Mouse (Mus musculus): Measurements from ENCODE around the gene Tmem120a. TPM values are rescaled to one million over a fixed set of nuclear protein-coding genes. Genes with fewer than 3 reads are reported as not detected.

Gene Tmem120a
- polyA plus RNA-seq (2016; fragmentation: Nextera tagmentation; extraction: Ambion mirVana) = 36.2 and 45.5 TPM in 2 replicates

DNA sequence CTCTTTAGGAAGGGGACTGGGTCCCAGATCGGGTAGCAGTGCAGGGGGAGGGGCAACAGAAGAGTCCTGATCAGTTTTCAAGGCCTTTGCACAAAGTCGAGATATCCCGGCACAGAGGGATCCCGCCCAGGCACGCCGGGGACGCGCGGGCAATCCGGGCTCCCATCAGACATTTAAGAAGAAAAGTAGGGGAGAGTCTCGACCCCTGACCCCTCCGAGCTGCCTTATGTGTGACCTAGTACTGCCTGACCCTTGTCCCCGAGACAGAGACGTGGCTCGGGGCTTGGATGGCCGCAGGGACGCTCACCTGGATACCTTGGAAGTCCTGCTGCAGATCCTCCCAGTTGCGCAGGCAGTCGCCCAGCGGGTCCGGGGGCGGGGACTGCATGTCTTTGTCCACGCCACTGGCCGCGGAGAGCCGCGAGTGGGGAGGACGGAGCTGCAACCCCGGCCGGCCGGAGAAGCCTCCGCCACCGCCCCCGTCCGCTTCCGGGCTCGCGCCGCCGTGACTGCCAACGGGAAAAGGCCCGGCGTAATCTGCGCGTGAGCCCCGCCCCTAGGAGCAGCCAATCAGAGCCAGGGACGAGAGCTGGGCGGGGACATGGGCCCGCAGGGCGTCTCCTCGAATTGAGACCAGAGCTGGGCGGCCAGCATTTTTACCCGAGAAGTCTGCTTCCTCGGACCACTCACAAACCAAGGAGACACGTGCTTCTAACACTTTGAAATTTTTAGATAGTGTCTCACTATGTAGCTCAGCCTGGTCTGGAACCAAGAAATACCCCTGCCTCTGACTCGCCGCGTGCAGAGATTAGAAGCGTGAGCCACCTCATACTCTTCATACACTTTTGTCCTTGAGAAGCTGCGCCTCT, at the start of gene Tmem120a:
Tmem120a (minus strand) TSS at position 708 of the 869 bp plus-strand sequence.
- Histone ChIP-seq H3K9me3 (no peaks in the 10 kb centered on the region), H3K4me3 (peak within 1 kb of the TSS; percentile 79), H3K4me1 (peaks cover 21% of the 10 kb centered on the region), H3K27ac (peak within 1 kb of the TSS; percentile 86), H3K27me3 (ENCODE audit: insufficient read depth, poor library complexity, severe bottlenecking) (peaks cover 7% of the 10 kb centered on the region; the same call in 1 of the 2 replicates), H3K36me3 (peaks cover 24% of the 10 kb centered on the region)
- WGBS = under 1% methylated on average over 60 of the region's 60 CpGs
- DNase-seq (ENCODE audit: low spot score) = peak; percentile 98

DNA sequence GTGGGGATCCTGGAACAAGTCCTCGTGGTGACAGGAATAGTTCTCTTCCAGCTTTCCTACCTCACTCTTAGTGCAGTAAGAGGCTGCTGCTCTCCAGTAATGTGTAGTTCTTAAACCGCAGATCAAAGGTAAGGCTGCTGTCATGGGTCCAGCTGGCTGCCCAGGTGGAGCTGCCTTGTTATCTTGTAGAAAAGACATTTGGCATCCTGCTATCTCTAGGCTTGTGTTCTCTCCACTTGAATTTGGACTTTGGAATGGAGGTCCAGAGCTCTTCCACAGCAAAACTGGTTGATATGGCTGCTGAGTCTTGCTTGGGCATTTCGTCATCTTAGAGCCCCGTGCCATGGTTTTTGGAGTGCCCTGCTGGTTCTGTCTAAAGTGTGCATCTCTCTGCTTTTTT, 38.7 kb upstream of the Tmem120a start:
- Histone ChIP-seq H3K4me1 (peaks cover 15% of the 10 kb centered on the region), H3K27ac (no peak overlapping the region), H3K36me3 (peaks cover 74% of the 10 kb centered on the region), H3K4me3 (no peak overlapping the region), H3K27me3 (ENCODE audit: insufficient read depth, poor library complexity, severe bottlenecking) (no peaks in the 10 kb centered on the region), H3K9me3 (no peaks in the 10 kb centered on the region)
- WGBS = 86% methylated on average over 4 of the region's 4 CpGs
- no peak for DNase-seq (ENCODE audit: low spot score)

DNA sequence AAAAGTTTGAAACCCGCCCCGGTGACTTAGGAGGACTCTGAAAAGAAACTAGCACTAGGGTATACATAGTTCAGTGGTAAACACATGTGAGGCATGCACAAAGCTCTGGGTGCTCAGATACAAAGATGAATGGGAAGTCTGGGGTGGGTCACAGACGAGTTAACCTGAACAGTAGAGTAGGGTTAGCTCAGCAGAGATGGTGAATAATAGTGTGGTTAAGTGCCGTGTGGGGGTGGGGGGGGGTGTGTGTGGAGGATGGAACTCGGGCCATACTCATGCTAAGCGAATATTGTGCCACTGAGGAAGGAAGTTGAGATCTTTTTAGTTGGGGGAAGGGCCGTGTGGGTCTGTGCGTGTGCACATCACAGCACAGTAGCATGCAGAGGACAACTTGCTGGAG, 36.1 kb upstream of the Tmem120a start:
- peaks cover 48% of the 10 kb centered on the region for H3K36me3 ChIP-seq
- no peak overlapping the region for H3K27ac ChIP-seq
- peak overlapping the region; percentile 91; the same call in 1 of the 2 replicates for H3K4me3 ChIP-seq
- WGBS = 88% methylated on average over 8 of the region's 8 CpGs
- DNase-seq (ENCODE audit: low spot score) = no peak
- H3K27me3 ChIP-seq (ENCODE audit: insufficient read depth, poor library complexity, severe bottlenecking) = no peaks in the 10 kb centered on the region
- H3K9me3 ChIP-seq = no peaks in the 10 kb centered on the region
- peaks cover 22% of the 10 kb centered on the region for H3K4me1 ChIP-seq

DNA sequence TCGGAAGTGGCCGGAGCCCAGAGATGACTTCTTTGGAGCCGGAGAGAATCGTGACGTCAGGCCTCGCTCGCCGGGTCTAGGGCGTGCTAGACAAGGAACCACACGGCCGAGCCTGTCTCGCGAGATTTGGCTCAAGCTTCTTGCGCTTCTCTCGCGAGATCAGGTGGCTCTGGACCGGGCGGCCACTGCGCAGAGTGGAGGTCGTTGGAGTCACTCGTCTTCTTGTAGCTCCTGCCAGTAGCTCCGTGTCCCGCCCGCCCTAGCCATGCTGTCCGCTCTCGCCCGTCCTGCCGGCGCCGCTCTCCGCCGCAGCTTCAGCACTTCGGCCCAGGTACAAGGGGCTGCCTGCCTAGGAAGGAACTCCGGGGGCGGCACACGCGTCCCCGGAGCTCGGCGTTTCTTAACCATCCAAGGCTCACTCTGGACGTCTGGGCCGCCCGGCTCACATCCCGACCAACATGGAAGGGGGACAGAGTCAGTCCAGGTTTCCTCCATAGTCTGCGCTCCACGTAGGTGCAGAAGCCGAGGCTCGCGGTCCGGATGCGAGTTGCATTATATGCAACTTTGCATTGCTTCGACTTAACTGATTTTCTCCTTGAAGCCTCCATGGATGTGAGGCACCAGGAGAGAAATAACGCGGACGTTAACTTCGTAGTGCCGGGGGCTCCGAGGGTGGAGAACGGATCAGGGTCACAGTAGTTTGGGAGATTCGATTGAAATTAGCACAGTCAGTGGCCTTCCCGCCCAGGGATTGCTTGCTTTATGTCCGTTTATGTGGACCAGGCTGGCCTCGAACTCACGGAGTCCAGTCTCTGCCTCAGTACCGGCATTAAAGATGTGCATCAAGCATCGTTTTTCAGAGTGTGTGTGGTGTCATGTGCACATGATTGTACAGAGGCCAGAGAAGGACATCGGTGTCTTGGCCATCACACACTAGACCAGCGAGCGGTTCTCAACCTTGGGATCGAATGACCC, 34.5 kb upstream of the Tmem120a start, which contains the start of gene Mdh2:
Mdh2 (plus strand) TSS at position 10 of the 975 bp plus-strand sequence.
- Histone ChIP-seq H3K4me1 (peaks cover 22% of the 10 kb centered on the region), H3K9me3 (no peaks in the 10 kb centered on the region), H3K27me3 (ENCODE audit: insufficient read depth, poor library complexity, severe bottlenecking) (no peaks in the 10 kb centered on the region), H3K4me3 (peak within 1 kb of the TSS; percentile 91), H3K27ac (peak within 1 kb of the TSS; percentile 98), H3K36me3 (peaks cover 32% of the 10 kb centered on the region)
- DNase-seq (ENCODE audit: low spot score) = peak; percentile 100
- under 1% methylated on average over 70 of the region's 70 CpGs for WGBS

DNA sequence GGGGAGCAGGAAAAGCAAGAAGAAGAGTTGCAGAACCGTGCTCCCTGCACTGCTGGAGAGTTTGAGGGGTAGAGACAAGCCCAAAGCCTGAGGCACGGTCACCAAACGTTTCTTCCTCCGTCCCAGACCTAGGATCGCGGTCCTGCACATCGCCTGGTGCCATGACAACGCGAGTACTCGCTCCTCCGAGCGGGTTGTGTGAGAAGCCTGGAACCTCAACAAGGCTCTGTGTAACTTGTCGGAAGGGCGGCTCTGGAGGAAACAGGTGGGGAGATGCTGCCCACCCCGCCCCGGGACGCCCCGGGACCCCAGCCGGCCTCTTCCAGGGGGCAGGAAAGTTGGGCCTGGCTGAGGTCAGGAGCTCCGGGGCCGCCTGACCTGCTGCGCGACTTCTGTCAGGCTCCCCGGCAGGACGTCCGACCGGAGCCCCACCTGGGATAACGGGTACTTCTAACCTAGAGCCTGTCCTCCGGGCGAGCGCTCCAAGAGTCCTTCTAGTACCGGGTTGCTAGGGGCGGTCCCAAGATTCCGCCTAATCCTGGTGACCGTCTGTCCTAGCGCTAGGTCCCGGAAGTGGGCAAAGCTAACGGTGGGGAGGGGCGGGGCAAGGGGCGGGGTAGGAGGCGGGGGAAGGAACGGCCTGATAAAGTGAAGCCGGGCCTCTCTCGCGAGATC, 33.7 kb upstream of the Tmem120a start, which contains the start of gene Styxl1:
Styxl1 (minus strand) TSS at position 590 of the 675 bp plus-strand sequence.
- peaks cover 24% of the 10 kb centered on the region for H3K36me3 ChIP-seq
- peak within 1 kb of the TSS; percentile 91 for H3K4me3 ChIP-seq
- WGBS = under 1% methylated on average over 45 of the region's 45 CpGs
- no peaks in the 10 kb centered on the region for H3K27me3 ChIP-seq (ENCODE audit: insufficient read depth, poor library complexity, severe bottlenecking)
- peak within 1 kb of the TSS; percentile 98 for H3K27ac ChIP-seq
- H3K9me3 ChIP-seq = no peaks in the 10 kb centered on the region
- no peak for DNase-seq (ENCODE audit: low spot score)
- H3K4me1 ChIP-seq = peaks cover 22% of the 10 kb centered on the region

DNA sequence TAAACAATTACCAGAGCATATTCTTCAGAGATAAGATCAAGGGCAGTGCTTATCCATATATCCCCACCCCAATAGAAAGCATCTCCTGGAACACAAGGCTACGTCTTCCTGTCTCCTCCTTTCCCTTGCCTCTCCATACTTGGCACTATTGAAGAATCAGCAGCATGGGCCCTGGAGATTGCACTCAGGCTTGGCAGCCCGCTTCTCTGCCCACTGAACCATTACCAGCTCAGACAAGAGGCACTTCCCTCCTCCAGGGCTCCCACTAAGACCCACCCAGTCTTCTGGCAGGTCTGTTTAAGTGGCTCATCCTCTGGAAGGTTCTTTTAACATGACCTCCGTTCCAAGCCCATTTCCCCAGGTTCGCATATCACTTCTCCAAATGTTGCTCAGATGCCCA, 32.3 kb upstream of the Tmem120a start:
- no peaks in the 10 kb centered on the region for H3K27me3 ChIP-seq (ENCODE audit: insufficient read depth, poor library complexity, severe bottlenecking)
- no peak for DNase-seq (ENCODE audit: low spot score)
- H3K27ac ChIP-seq = no peak overlapping the region
- peaks cover 22% of the 10 kb centered on the region for H3K4me1 ChIP-seq
- 71% methylated on average over 4 of the region's 4 CpGs for WGBS
- peaks cover 11% of the 10 kb centered on the region for H3K36me3 ChIP-seq
- H3K9me3 ChIP-seq = no peaks in the 10 kb centered on the region
- H3K4me3 ChIP-seq = no peak overlapping the region

DNA sequence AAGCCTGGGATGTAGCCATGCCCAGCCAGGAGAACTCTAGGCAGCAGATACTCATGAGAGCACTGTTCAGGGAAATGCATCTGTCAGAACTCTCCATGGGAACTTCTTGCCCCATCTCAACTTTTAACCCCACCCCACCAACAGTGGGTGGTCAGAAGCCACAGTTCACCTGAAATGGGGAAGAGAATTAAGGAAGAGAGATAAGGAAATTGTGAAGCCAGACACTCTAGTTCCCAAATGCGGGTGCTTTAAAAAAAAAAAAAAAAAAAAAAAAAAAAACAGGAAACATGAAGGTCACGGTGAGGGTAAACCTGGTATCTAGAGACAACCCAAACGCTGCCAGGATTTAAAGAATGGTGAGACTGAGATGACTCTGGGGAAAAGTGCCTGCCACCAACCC, 28.3 kb upstream of the Tmem120a start:
- no peak for DNase-seq (ENCODE audit: low spot score)
- peaks cover 3% of the 10 kb centered on the region for H3K4me1 ChIP-seq
- H3K4me3 ChIP-seq = no peak overlapping the region
- 36% methylated on average over 3 of the region's 3 CpGs for WGBS
- H3K9me3 ChIP-seq = no peaks in the 10 kb centered on the region
- H3K27me3 ChIP-seq (ENCODE audit: insufficient read depth, poor library complexity, severe bottlenecking) = peaks cover 5% of the 10 kb centered on the region; the same call in 1 of the 2 replicates
- no peaks in the 10 kb centered on the region for H3K36me3 ChIP-seq
- H3K27ac ChIP-seq = no peak overlapping the region

DNA sequence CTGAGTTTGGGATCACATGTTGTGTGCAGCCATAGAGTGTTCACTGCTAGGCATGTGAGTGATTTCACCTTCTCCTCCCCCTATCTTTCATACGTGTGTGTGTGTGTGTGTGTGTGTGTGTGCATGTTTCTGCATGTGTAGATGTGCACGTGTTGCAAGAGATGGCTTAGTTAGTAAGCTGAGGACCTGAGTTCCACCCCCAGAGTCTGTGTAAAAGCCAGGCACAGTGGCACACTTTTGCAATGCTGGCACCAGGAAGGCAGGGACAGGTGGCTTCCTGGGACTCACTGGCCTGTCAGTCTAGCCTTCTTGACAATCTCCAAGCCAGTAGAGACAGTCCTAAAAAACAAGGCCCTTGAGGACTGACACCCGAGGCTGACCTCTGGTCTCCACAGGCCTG, 20.7 kb upstream of the Tmem120a start:
- Histone ChIP-seq H3K4me1 (no peaks in the 10 kb centered on the region), H3K27ac (no peak overlapping the region), H3K9me3 (no peaks in the 10 kb centered on the region), H3K27me3 (ENCODE audit: insufficient read depth, poor library complexity, severe bottlenecking) (peaks cover 24% of the 10 kb centered on the region), H3K36me3 (no peaks in the 10 kb centered on the region), H3K4me3 (no peak overlapping the region)
- no peak for DNase-seq (ENCODE audit: low spot score)
- WGBS = 53% methylated on average over 3 of the region's 3 CpGs

DNA sequence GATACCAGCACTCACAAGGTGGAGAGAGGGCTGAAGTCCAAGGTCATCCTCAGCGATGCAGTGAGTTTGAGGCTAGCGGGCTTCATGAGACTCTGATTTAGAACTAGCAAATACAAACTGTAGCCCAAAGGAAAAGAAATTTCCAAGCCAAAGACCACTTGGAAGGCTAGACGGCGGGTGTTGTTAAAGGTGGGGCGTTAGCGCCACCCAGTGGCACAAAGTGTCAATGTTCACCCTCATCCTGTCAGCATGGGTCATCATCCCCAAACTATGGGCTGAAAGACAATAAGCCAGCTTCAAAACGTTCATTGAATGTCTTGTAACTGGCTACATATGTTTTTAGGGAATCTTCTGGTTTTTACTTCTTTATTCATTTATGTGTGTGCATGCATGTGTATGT, 19.3 kb upstream of the Tmem120a start:
- DNase-seq (ENCODE audit: low spot score) = peak; percentile 87
- H3K9me3 ChIP-seq = no peaks in the 10 kb centered on the region
- H3K36me3 ChIP-seq = no peaks in the 10 kb centered on the region
- whole genome bisulfite sequencing = 7% methylated on average over 7 of the region's 7 CpGs
- no peaks in the 10 kb centered on the region for H3K4me1 ChIP-seq
- H3K27me3 ChIP-seq (ENCODE audit: insufficient read depth, poor library complexity, severe bottlenecking) = peaks cover 24% of the 10 kb centered on the region
- H3K4me3 ChIP-seq = no peak overlapping the region
- H3K27ac ChIP-seq = no peak overlapping the region

DNA sequence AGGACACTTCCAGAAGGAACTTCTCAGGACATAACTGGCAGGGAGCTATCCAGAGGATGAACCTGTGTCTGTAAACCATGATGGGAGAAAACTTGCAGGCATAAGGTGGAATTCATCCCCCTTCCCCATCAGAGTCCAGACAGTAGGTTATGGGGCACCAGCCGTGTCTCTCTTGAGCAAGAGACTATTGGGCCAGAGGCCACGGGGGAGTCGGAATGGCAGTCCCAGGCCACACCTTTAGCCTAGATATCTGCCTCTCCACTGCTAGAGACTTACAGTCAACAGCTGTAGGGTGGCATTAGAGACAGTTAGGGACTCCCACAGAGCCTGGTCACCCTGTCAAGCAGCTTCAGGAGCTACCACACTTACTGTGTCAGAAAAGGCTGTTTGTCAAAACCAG, 17.6 kb upstream of the Tmem120a start:
- H3K9me3 ChIP-seq = no peaks in the 10 kb centered on the region
- peaks cover 19% of the 10 kb centered on the region for H3K27me3 ChIP-seq (ENCODE audit: insufficient read depth, poor library complexity, severe bottlenecking)
- DNase-seq (ENCODE audit: low spot score) = no peak
- H3K36me3 ChIP-seq = no peaks in the 10 kb centered on the region
- no peak overlapping the region for H3K4me3 ChIP-seq
- no peak overlapping the region for H3K27ac ChIP-seq
- 68% methylated on average over 3 of the region's 3 CpGs for WGBS
- no peaks in the 10 kb centered on the region for H3K4me1 ChIP-seq

DNA sequence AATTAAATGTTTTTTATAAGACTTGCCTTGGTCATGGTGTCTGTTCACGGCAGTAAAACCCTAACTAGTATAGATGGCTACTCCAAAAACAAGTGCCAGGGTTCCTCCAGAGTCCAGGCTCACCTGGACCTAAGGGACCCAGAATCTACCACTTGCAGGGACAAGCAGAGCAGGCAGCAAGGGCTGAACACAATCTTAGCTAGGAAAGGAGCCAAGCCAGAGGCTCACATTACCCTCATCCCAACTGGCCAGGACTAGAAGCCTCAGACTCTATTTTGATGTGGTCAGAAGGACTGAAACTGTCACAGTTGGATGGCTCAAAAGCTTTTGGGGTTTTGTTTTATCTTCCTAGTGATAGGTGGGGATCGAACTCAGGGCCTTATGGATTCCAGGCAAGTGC, 7.3 kb upstream of the Tmem120a start:
- no peaks in the 10 kb centered on the region for H3K27me3 ChIP-seq (ENCODE audit: insufficient read depth, poor library complexity, severe bottlenecking)

DNA sequence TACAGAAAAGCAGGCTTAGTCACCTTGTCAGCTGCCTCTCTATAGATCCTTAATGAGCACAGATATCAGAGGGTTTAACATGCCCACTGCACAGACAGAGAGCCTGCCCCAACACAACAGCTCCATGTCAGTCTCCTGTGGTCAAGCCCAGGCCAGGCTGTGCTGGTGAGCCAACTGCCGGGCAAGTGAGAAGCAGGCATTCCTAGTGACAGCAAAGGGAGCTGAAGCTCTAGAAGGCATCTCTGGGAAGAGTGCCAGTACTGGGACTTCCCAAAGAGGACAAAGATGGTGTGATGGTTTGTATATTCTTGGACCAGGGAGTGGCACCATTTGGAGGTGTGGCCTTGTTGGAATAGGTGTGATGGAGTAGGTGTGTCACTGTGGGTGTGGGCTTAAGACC, 6.8 kb upstream of the Tmem120a start:
- Histone ChIP-seq H3K9me3 (no peaks in the 10 kb centered on the region), H3K4me1 (no peaks in the 10 kb centered on the region), H3K36me3 (no peaks in the 10 kb centered on the region), H3K4me3 (no peak overlapping the region), H3K27me3 (ENCODE audit: insufficient read depth, poor library complexity, severe bottlenecking) (peaks cover 3% of the 10 kb centered on the region; the same call in 1 of the 2 replicates), H3K27ac (no peak overlapping the region)
- 88% methylated on average over 1 of the region's 1 CpGs for WGBS
- no peak for DNase-seq (ENCODE audit: low spot score)

More for the DNA sequence above, 7.3 kb upstream of the Tmem120a start:
- no peak for DNase-seq (ENCODE audit: low spot score)
- H3K4me1 ChIP-seq = no peaks in the 10 kb centered on the region
- 62% methylated on average over 2 of the region's 2 CpGs for WGBS
- H3K4me3 ChIP-seq = no peak overlapping the region
- no peaks in the 10 kb centered on the region for H3K9me3 ChIP-seq
- no peak overlapping the region for H3K27ac ChIP-seq
- no peaks in the 10 kb centered on the region for H3K36me3 ChIP-seq
